Mouse (Mus musculus): ENCODE measurements around the gene Msl2. TPM values are rescaled to one million over a fixed set of nuclear protein-coding genes. Genes with fewer than 3 reads are reported as not detected.

Gene Msl2
- polyA plus RNA-seq, 1 experiment from 2014 or later = 8.5 TPM

DNA sequence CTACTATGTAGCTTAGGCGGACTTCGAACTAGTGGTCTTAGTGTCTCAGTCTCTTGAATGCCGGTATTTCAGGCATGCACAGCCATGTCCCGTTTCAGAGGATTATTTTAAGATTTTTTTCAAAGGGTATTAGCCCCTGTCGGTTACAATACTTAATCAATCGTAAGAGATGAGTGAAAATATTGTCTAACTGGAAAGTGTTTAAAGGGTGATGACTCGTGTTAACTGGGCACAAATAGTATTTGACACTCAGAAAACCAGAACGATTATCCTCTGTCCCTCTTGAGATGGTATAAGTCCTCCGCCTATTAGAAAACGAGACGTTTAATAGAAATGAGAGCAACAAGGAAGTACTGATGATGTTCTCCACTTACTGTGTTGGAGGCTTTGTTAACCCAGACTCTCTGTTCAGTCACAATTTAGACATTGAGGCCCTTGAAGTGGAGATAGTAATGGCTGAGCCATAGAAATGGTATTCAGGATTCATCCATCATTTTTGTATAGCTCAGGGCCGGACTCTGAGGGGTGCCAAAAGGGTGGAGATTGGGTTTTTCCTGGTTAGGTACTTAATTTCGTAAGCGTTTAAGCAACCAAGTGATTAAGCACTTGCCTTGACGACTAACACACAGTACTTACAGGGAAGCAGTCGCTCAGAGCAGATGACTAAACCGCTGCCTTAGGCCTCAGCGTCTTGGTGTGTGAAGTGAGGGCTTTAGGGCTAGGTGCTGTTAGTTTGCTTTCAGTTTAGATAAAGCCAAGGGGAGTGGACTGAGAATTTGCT, 2.4 kb downstream of the Msl2 start:
- H3K27ac ChIP-seq (replicated peaks) = no peak overlapping the region
- under 1% methylated on average over 18 of the region's 18 CpGs for WGBS

DNA sequence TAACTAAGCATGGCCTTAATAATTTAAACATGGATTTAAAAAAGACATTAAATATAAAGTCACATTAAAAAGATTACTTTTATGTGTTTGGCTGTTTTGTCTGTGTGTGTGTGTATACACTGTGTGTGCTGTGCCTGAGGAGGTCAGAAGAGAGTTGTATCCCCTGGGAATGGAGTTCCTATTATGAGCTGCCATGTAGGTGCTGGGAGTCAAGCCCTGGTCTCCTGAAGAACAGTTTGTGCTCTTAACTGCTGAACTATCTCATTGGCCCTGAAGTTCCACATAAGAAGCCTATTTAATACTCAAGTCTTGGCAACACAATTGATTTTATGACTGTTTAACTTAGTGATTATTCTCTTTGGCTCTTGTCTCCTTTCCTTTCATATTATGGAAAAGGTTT, 3.6 kb downstream of the Msl2 start:
- peak overlapping the region; percentile 97 for H3K9ac ChIP-seq (replicated peaks)
- no peak for ATAC-seq (ENCODE audit: low FRiP score, low read depth)

More for the DNA sequence above, 2.4 kb downstream of the Msl2 start:
- ATAC-seq (ENCODE audit: low FRiP score, low read depth) = no peak
- Histone ChIP-seq H3K9me3 (no peaks in the 10 kb centered on the region), H3K9ac (replicated peaks) (peak overlapping the region; percentile 97), H3K36me3 (no peaks in the 10 kb centered on the region), H3K4me2 (replicated peaks) (peak overlapping the region; percentile 93), H3K27me3 (no peaks in the 10 kb centered on the region), H3K4me3 (peak overlapping the region; percentile 98), H3K4me1 (peaks cover 37% of the 10 kb centered on the region)

DNA sequence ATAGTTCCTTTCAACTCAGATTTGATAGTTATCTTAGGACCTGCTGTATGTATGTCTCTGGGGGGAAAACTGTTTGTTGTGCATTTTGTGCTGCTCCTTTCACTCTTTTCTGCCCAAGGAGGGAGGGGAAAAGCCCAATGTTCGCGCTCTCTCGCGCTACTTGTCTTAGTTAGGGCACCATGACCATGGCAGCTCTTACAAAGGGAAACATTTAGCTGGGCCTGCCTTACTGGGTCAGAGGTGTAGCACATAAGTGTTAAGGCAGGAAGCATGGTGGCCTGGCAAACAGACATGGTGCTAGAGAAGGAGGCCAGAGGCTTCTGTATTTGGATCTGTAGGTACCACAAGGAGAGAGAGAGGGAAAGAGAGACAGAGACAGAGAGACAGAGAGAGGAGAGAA, 4.7 kb downstream of the Msl2 start:
- H3K4me1 ChIP-seq = peaks cover 37% of the 10 kb centered on the region
- peak overlapping the region; percentile 1 for H3K4me3 ChIP-seq
- no peaks in the 10 kb centered on the region for H3K9me3 ChIP-seq
- WGBS = 72% methylated on average over 4 of the region's 4 CpGs
- no peak overlapping the region for H3K9ac ChIP-seq (replicated peaks)
- no peaks in the 10 kb centered on the region for H3K36me3 ChIP-seq
- ATAC-seq (ENCODE audit: low FRiP score, low read depth) = no peak
- H3K27me3 ChIP-seq = no peaks in the 10 kb centered on the region
- H3K4me2 ChIP-seq (replicated peaks) = peak overlapping the region; percentile 93
- H3K27ac ChIP-seq (replicated peaks) = no peak overlapping the region

More for the DNA sequence above, 3.6 kb downstream of the Msl2 start:
- Histone ChIP-seq H3K9me3 (no peaks in the 10 kb centered on the region), H3K27me3 (no peaks in the 10 kb centered on the region), H3K36me3 (no peaks in the 10 kb centered on the region), H3K27ac (replicated peaks) (no peak overlapping the region), H3K4me1 (peaks cover 37% of the 10 kb centered on the region), H3K4me3 (peak overlapping the region; percentile 98), H3K4me2 (replicated peaks) (peak overlapping the region; percentile 93)

DNA sequence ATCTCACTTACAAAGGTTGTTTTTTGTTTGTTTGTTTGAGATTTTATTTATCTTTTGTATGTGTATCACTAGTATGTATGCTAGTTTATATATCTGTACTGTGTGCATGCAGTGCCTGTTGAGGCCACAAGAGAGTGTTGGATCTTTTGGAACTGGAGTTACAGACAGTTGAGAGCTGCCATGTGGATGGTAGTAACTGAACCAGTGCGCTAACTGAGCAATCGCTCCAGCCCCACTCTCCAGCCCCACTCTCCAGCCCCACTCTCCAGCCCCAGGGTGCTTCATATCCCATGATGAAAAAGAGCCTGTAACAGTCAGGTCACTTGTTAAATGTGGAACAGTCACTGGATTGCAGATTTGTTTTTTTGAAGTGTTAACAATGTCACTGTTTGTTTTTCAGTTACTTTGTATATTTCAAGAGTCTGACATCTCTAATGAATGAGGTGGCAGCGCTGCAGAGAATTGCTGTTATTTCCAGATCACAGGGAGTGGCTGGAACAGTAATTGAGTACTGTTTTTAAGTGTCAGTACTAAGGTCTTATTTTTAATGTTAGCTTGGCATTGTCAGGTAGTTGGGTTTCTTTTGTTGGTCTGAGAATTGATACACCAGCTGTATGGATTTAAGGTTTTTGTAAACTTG, 6.3 kb downstream of the Msl2 start:
- no peak overlapping the region for H3K27ac ChIP-seq (replicated peaks)
- H3K36me3 ChIP-seq = no peaks in the 10 kb centered on the region
- H3K9me3 ChIP-seq = no peaks in the 10 kb centered on the region
- no peak overlapping the region; the same call in 1 of the 2 replicates for H3K4me2 ChIP-seq (replicated peaks)
- ATAC-seq (ENCODE audit: low FRiP score, low read depth) = no peak
- H3K4me3 ChIP-seq = no peak overlapping the region
- H3K9ac ChIP-seq (replicated peaks) = no peak overlapping the region
- peaks cover 37% of the 10 kb centered on the region for H3K4me1 ChIP-seq
- 81% methylated on average over 3 of the region's 3 CpGs for WGBS
- H3K27me3 ChIP-seq = no peaks in the 10 kb centered on the region

DNA sequence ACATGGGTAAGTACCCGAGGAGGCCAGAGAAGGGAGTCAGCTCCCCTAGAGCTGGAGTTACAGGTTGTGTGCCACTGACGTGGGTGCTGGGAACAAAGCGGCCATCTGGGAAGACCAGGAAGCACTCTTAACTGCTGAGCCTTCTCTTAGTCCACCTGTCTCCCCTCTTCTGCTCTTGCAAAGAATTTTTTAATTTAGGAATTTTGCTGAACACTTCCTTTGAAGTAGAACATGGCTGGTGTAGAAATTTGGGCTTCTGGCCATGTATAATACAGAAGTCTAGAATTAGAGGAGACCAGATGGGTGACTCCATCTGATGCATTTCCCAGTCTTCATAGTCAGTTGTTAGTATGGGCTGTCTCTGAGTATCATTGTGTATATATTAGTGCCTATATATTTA, 9.8 kb downstream of the Msl2 start:
- no peak overlapping the region for H3K27ac ChIP-seq (replicated peaks)
- no peaks in the 10 kb centered on the region for H3K36me3 ChIP-seq
- H3K4me3 ChIP-seq = no peak overlapping the region
- no peak overlapping the region for H3K4me2 ChIP-seq (replicated peaks)
- peaks cover 15% of the 10 kb centered on the region for H3K4me1 ChIP-seq
- no peak for ATAC-seq (ENCODE audit: low FRiP score, low read depth)
- H3K9ac ChIP-seq (replicated peaks) = no peak overlapping the region
- no peaks in the 10 kb centered on the region for H3K9me3 ChIP-seq
- H3K27me3 ChIP-seq = no peaks in the 10 kb centered on the region
- WGBS = 97% methylated on average over 3 of the region's 3 CpGs

DNA sequence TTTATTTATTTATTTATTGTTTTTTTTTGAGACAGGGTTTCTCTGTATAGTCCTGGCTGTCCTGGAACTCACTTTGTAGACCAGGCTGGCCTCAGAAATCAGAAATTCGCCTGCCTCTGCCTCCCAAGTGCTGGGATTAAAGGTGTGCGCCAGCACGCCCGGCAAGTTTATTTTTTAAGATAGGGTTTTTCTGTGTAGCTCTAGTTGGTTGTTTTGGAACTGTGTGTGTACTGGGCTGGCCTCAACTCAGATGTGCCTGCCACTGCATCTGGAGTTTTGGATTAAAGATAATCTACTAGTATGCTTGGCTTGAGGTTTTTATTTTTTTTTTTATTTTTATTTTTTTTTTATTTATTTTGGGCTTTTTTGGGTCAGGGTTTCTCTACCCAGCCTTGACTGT, 21.5 kb downstream of the Msl2 start:
- Histone ChIP-seq H3K36me3 (peaks cover 9% of the 10 kb centered on the region), H3K4me3 (no peak overlapping the region), H3K9me3 (peaks cover 12% of the 10 kb centered on the region), H3K4me1 (no peaks in the 10 kb centered on the region), H3K9ac (replicated peaks) (no peak overlapping the region), H3K4me2 (replicated peaks) (no peak overlapping the region), H3K27ac (replicated peaks) (no peak overlapping the region), H3K27me3 (no peaks in the 10 kb centered on the region)
- WGBS = 92% methylated on average over 4 of the region's 4 CpGs
- ATAC-seq (ENCODE audit: low FRiP score, low read depth) = no peak

DNA sequence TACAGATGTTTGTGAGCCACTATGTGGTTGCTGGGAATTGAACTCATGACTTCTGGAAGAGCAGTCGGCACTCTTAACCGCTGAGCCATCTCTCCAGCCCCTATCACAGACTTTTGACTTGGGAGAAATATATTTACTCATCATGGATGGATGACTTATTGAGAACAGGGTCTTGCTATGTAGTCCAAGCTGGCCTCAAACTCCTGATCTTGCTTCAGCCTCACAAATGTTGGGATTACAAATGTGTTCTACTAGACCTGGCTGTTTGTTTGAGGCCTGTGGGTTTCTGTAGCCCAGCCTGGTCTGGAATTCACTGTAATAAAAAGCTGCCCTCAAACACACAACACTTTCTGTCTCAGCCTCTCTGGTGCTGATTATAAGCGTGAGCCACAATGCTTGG, 22.6 kb downstream of the Msl2 start:
- no peak for ATAC-seq (ENCODE audit: low FRiP score, low read depth)
- H3K27me3 ChIP-seq = no peaks in the 10 kb centered on the region
- WGBS = 97% methylated on average over 3 of the region's 3 CpGs
- H3K4me1 ChIP-seq = no peaks in the 10 kb centered on the region
- no peak overlapping the region for H3K4me3 ChIP-seq
- no peak overlapping the region for H3K27ac ChIP-seq (replicated peaks)
- peaks cover 12% of the 10 kb centered on the region for H3K9me3 ChIP-seq
- H3K9ac ChIP-seq (replicated peaks) = no peak overlapping the region
- no peak overlapping the region for H3K4me2 ChIP-seq (replicated peaks)
- peaks cover 19% of the 10 kb centered on the region for H3K36me3 ChIP-seq

DNA sequence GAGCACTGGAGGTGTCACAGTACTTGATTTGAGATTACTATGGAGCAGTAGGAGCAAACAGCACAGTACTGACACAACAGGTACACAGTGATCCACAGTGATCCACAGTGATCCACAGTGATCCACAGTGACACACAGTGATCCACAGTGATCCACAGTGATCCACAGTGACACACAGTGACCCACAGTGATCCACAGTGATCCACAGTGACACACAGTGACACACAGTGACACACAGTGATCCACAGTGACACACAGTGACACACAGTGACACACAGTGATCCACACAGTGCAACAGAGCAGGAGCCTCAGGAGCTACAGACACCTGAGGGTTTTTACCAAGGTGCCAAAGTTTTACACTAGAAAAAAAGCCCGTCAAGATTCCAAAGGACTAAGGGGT, 23.6 kb downstream of the Msl2 start:
- H3K4me3 ChIP-seq = no peak overlapping the region
- no peak overlapping the region for H3K4me2 ChIP-seq (replicated peaks)
- no peaks in the 10 kb centered on the region for H3K4me1 ChIP-seq
- H3K9ac ChIP-seq (replicated peaks) = no peak overlapping the region
- peaks cover 8% of the 10 kb centered on the region for H3K9me3 ChIP-seq
- no peaks in the 10 kb centered on the region for H3K27me3 ChIP-seq
- 68% methylated on average over 1 of the region's 1 CpGs for WGBS
- ATAC-seq (ENCODE audit: low FRiP score, low read depth) = no peak
- no peak overlapping the region for H3K27ac ChIP-seq (replicated peaks)
- H3K36me3 ChIP-seq = peaks cover 27% of the 10 kb centered on the region

DNA sequence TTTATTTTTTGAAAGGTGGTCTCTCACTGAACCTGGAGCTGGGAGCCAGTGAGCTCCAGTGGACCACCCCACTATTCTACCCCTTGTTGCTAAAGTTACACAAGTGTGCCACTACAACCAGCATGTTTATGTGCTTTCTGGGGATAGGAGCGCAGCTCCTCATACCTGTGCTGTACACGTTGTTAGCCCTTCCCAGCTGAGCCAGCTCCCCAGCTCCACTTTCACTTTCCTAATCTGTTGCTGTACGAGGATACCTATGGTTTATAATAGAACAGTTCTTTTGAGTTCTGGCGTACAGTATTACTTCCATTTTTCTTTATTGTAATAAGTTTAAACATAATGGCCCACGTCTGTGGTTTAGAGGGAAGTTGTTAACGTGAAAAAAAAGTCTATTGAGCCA, 25.5 kb downstream of the Msl2 start:
- H3K27ac ChIP-seq (replicated peaks) = no peak overlapping the region
- peaks cover 29% of the 10 kb centered on the region for H3K36me3 ChIP-seq
- no peak for ATAC-seq (ENCODE audit: low FRiP score, low read depth)
- H3K4me2 ChIP-seq (replicated peaks) = no peak overlapping the region
- H3K9ac ChIP-seq (replicated peaks) = no peak overlapping the region
- WGBS = 93% methylated on average over 6 of the region's 6 CpGs
- H3K4me1 ChIP-seq = no peaks in the 10 kb centered on the region
- H3K4me3 ChIP-seq = no peak overlapping the region
- no peaks in the 10 kb centered on the region for H3K27me3 ChIP-seq
- peaks cover 5% of the 10 kb centered on the region; the same call in 1 of the 2 replicates for H3K9me3 ChIP-seq

DNA sequence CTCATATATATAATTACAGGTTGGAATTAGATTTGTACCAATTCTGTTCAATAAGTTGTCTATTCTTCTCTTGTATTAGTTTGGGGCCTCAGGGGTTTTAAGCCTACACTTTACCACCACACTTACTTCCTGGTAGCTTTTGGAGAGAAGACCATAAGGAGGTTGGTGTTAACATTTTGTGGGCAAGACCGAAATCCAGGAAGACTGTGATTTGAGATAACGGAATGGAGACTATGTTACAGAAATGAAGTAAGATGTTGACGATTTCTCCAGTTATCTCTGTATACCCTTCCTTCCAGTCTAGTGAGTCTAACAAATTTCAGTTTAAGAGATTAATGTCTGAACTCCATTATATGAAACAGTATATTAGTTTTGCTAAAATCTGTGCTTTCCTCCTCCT, 26.3 kb downstream of the Msl2 start:
- WGBS = 96% methylated on average over 3 of the region's 3 CpGs
- H3K4me1 ChIP-seq = no peaks in the 10 kb centered on the region
- H3K9me3 ChIP-seq = peaks cover 5% of the 10 kb centered on the region; the same call in 1 of the 2 replicates
- H3K9ac ChIP-seq (replicated peaks) = no peak overlapping the region
- ATAC-seq (ENCODE audit: low FRiP score, low read depth) = no peak
- no peak overlapping the region for H3K4me3 ChIP-seq
- H3K36me3 ChIP-seq = peaks cover 29% of the 10 kb centered on the region
- no peaks in the 10 kb centered on the region for H3K27me3 ChIP-seq
- H3K27ac ChIP-seq (replicated peaks) = no peak overlapping the region
- no peak overlapping the region for H3K4me2 ChIP-seq (replicated peaks)

DNA sequence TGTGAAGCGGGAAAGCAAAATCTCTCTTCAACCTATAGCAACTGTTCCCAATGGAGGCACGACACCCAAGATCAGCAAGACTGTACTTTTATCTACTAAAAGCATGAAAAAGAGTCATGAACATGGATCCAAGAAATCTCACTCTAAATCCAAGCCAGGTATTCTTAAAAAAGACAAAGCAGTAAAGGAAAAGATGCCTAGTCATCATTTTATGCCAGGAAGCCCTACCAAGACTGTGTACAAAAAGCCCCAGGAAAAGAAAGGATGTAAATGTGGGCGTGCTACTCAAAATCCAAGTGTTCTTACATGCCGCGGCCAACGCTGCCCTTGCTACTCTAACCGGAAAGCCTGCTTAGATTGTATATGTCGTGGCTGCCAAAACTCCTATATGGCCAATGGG, 27.6 kb downstream of the Msl2 start:
- no peak overlapping the region for H3K4me3 ChIP-seq
- H3K27me3 ChIP-seq = no peaks in the 10 kb centered on the region
- peaks cover 29% of the 10 kb centered on the region for H3K36me3 ChIP-seq
- H3K4me2 ChIP-seq (replicated peaks) = no peak overlapping the region
- no peak overlapping the region for H3K9ac ChIP-seq (replicated peaks)
- H3K27ac ChIP-seq (replicated peaks) = no peak overlapping the region
- WGBS = 95% methylated on average over 8 of the region's 8 CpGs
- H3K4me1 ChIP-seq = no peaks in the 10 kb centered on the region
- no peak for ATAC-seq (ENCODE audit: low FRiP score, low read depth)
- peaks cover 5% of the 10 kb centered on the region; the same call in 1 of the 2 replicates for H3K9me3 ChIP-seq

DNA sequence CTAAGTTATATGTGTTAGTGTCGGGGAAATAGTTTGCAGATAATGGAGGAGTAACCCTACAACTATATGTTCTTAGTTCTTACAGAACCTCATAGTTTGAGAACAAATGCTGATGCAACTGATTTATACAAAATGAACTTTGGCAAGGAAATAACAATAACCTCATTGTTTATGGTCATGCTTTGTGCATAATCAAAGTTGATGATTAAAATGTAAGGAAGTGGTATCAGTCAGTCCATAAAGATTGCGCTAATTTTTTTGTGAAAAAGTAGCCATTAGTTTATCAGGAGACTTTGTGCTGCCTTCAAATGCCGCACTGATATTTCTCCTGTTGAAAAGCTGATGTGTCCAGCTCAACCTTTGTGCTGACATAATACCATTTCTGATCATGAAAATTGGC, 28.4 kb downstream of the Msl2 start:
- Histone ChIP-seq H3K9me3 (peaks cover 5% of the 10 kb centered on the region; the same call in 1 of the 2 replicates), H3K27me3 (no peaks in the 10 kb centered on the region), H3K4me3 (no peak overlapping the region), H3K4me2 (replicated peaks) (no peak overlapping the region), H3K4me1 (no peaks in the 10 kb centered on the region), H3K9ac (replicated peaks) (no peak overlapping the region), H3K27ac (replicated peaks) (no peak overlapping the region), H3K36me3 (peaks cover 26% of the 10 kb centered on the region)
- no peak for ATAC-seq (ENCODE audit: low FRiP score, low read depth)
- WGBS = 94% methylated on average over 3 of the region's 3 CpGs
